Mouse (Mus musculus) kidney, adult 2 months (tissue): ENCODE results near the gene Fbxl5. TPM values are rescaled to one million over a fixed set of nuclear protein-coding genes. Genes with fewer than 3 reads are reported as not detected.

Source experiments
- DNase-seq: peaks from one replicate; pipeline ENCODE4 v3.0.0; 2021
- H3K27ac ChIP-seq: fragments of 200-500 bp; 2 replicates; pipeline ENCODE4 v1.5.1; 2012; ENCODE audit warnings: low read depth, low read length, control low read depth, inconsistent platforms; ENCODE audit not compliant: insufficient read depth
- H3K27me3 ChIP-seq: fragments of 200-500 bp; replicated peaks from 2 replicates; pipeline ENCODE4 v1.6.1; 2012; ENCODE audit warnings: mild to moderate bottlenecking, moderate library complexity, low read length, inconsistent platforms; ENCODE audit not compliant: control insufficient read depth, insufficient read depth
- H3K36me3 ChIP-seq: fragments of 200-500 bp; 2 replicates; pipeline ENCODE4 v1.6.1; 2012; ENCODE audit warnings: mild to moderate bottlenecking, moderate library complexity, low read length, inconsistent platforms; ENCODE audit not compliant: control insufficient read depth, insufficient read depth
- H3K4me1 ChIP-seq: fragments of 200-500 bp; 2 replicates; pipeline ENCODE4 v1.6.1; 2011; ENCODE audit warnings: low read length; ENCODE audit not compliant: control insufficient read depth, insufficient read depth
- H3K4me3 ChIP-seq: fragments of 200-500 bp; 2 replicates; pipeline ENCODE4 v1.5.1; 2011; ENCODE audit warnings: mild to moderate bottlenecking, low read depth, low read length, control low read depth; ENCODE audit not compliant: insufficient read depth
- CTCF ChIP-seq: fragments of 200-500 bp; conservative IDR thresholded peaks from 2 replicates; pipeline ENCODE4 v1.5.1; 2011; ENCODE audit warnings: low read depth, mild to moderate bottlenecking, control low read depth, low read length, moderate library complexity, mixed read lengths; ENCODE audit not compliant: insufficient read depth, insufficient read length
- POLR2A ChIP-seq: fragments of 200-500 bp; IDR thresholded peaks from one replicate; pipeline ENCODE4 v1.6.1; 2011; ENCODE audit warnings: low read depth, low read length, control low read depth
- WGBS: fragments of 180-500 bp; shearing (Covaris S2); methylation state at CpG from one replicate; pipeline ENCODE4 v1.1.7; 2018; 5-methylcytosine and 5-hydroxymethylcytosine counted together
- polyA plus RNA-seq: library from polyadenylated mRNA; depleted of rRNA; stranded (reverse); fragments of >200 nt; gene quantifications from 2 replicates; pipeline ENCODE4 v1.2.3, GENCODE M21; 2012

Fbxl5 gene
- polyA plus RNA-seq, 1 experiment, result 32.5 TPM

GRCm38 (mm10) chr5:43846227-43846626, 24.8 kb upstream of the Fbxl5 start:
- Histone ChIP-seq H3K4me3 (no peak overlapping the region), H3K36me3 (no peaks in the 10 kb centered on the region), H3K27ac (no peak overlapping the region), H3K27me3 (no peaks in the 10 kb centered on the region), H3K4me1 (no peaks in the 10 kb centered on the region)
- 44% methylated on average over 2 of the region's 2 CpGs for WGBS
- no peak for TF ChIP-seq CTCF
- no peak for TF ChIP-seq POLR2A
- DNase-seq, result no peak

DNA sequence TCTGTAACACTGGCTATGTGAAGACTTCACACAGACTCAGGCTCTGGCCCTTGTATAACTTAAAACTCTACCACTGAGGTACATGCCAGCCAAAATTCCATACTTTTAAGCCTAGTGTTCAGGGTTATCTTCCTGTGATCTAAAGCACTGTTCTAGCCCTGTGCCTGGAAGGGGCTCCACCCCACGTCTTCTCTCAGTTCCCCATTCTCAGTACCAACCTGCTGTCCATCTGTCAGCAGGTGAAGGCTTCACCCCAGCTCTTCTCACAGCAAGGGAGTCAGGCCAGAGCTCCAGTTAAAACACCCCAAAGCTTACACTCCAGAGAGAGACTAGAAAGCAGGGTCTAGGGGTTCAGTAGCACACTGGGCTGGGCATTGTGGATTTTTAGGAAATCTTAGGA, 24.2 kb upstream of the Fbxl5 start:
- DNase-seq, result no peak
- no peak for TF ChIP-seq POLR2A
- 71% methylated on average over 1 of the region's 1 CpGs for WGBS
- Histone ChIP-seq H3K27me3 (no peaks in the 10 kb centered on the region), H3K4me3 (no peak overlapping the region), H3K4me1 (no peaks in the 10 kb centered on the region), H3K36me3 (no peaks in the 10 kb centered on the region), H3K27ac (no peak overlapping the region)

GRCm38 (mm10) chr5:43845083-43845482, 23.6 kb upstream of the Fbxl5 start:
- Histone ChIP-seq H3K27me3 (no peaks in the 10 kb centered on the region), H3K4me1 (no peaks in the 10 kb centered on the region), H3K36me3 (no peaks in the 10 kb centered on the region), H3K27ac (no peak overlapping the region), H3K4me3 (no peak overlapping the region)
- WGBS, result 59% methylated on average over 5 of the region's 5 CpGs
- no peak for DNase-seq
- TF ChIP-seq POLR2A (no peak), CTCF (no peak)

GRCm38 (mm10) chr5:43842576-43843155, 21.2 kb upstream of the Fbxl5 start:
- no peaks in the 10 kb centered on the region for H3K27me3 ChIP-seq
- TF ChIP-seq CTCF (no peak), POLR2A (no peak)
- no peaks in the 10 kb centered on the region for H3K36me3 ChIP-seq
- H3K4me3 ChIP-seq, result no peak overlapping the region
- 47% methylated on average over 3 of the region's 3 CpGs for WGBS
- DNase-seq, result no peak
- no peak overlapping the region for H3K27ac ChIP-seq
- no peaks in the 10 kb centered on the region for H3K4me1 ChIP-seq

- H3K4me3 ChIP-seq, result peak overlapping the region; percentile 76
- TF ChIP-seq CTCF, result no peak
- TF ChIP-seq POLR2A, result no peak
- 69% methylated on average over 5 of the region's 5 CpGs for WGBS
Measured at GRCm38 (mm10) chr5:43842011-43842285, 20.5 kb upstream of the Fbxl5 start.

DNA sequence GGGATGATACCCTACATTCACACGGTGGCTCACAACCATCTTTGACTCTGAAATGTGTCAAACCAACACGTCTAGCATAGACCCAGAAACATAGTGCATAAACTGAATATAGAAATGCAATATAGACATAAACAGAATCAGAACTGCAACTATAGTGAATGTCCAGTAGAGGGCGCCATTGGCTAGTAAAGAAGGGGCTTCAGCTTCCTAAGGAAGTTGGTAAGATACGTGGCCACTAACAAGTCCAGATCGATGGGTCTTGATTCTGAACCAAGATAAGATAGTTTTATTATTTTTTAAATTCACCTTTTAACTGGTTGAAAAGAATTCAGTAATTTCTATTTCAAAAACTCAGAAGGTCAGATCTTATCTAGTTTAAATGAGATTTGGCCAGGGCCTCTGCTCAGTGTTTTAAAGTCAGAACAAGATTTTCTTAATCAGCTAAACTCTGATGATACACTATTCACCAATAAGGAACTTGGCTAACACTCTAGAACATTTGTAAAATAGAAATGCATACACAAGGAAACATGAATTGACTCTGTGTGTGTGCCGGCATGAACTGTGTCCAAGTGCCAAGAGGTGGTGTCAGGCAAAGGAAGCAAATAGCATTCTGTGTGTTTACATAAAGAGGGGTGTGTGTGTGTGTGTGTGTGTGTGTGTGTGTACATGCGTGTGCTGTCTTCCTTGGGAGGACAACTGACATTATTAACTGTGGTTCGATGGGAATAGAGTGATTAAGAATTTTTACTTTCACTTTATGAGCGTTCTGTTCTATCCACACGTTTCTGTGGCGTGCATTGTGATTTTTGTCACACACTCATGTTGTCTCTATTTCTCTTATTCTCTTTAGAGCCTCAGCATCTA, 19.9 kb upstream of the Fbxl5 start:
- DNase-seq, result peak; percentile 49
- Histone ChIP-seq H3K27ac (peak overlapping the region; percentile 39; the same call in 1 of the 2 replicates), H3K27me3 (no peaks in the 10 kb centered on the region), H3K36me3 (no peaks in the 10 kb centered on the region), H3K4me3 (peak overlapping the region; percentile 76), H3K4me1 (no peaks in the 10 kb centered on the region)
- TF ChIP-seq POLR2A (no peak), CTCF (peak; percentile 36)
- 26% methylated on average over 11 of the region's 11 CpGs for WGBS

More at GRCm38 (mm10) chr5:43842011-43842285, 20.5 kb upstream of the Fbxl5 start:
- H3K36me3 ChIP-seq, result no peaks in the 10 kb centered on the region
- H3K4me1 ChIP-seq, result no peaks in the 10 kb centered on the region
- DNase-seq, result no peak
- no peaks in the 10 kb centered on the region for H3K27me3 ChIP-seq
- H3K27ac ChIP-seq, result peak overlapping the region; percentile 39; the same call in 1 of the 2 replicates

DNA sequence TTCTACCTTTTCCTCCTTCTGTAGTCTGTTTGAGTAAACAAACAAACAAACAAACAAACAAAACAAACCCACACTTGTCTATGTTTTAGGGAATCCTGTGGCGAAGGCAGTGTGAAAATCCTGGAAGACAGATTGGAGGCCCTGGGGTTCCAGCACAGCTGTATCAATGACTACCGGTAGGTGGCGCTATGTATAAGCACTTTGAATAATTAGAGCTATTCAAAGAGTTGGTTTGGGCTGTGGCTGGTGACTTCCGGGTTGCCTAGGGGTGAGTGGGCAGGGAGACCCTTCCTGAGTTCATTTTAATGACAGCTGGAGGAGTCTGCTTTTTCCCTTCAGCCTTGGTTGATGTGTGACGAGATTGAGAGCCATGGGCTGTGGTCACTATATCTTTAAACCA, 15.9 kb upstream of the Fbxl5 start:
- peak; percentile 37 for DNase-seq
- Histone ChIP-seq H3K27ac (no peak overlapping the region), H3K4me1 (no peaks in the 10 kb centered on the region), H3K27me3 (no peaks in the 10 kb centered on the region), H3K36me3 (no peaks in the 10 kb centered on the region), H3K4me3 (no peak overlapping the region)
- WGBS, result 43% methylated on average over 5 of the region's 5 CpGs
- peak; percentile 55 for TF ChIP-seq CTCF
- no peak for TF ChIP-seq POLR2A
